Mouse (Mus musculus) neural tube, embryonic 15.5 days (tissue): ENCODE data around the gene Spin1. TPM values are rescaled to one million over a fixed set of nuclear protein-coding genes. Genes with fewer than 3 reads are reported as not detected.
"Not testable (repeated sequence)": the region's sequence is repeated elsewhere in the genome, so short reads cannot be mapped to it uniquely, and the experiment has no call there.

Experiments used
- ATAC-seq: fragments of 200-750 bp; cut with Nextera tagmentation; 2 replicates; pipeline ENCODE4 v1.8.0; 2017; ENCODE audit warnings: mild to moderate bottlenecking, moderate TSS enrichment, moderate library complexity; ENCODE audit not compliant: low FRiP score
- H3K27ac ChIP-seq: fragments of 300-500 bp; sonication (generic); replicated peaks from 2 replicates; pipeline ENCODE4 v1.5.1; 2015; ENCODE audit warnings: mild to moderate bottlenecking, inconsistent platforms
- H3K27me3 ChIP-seq: fragments of 300-500 bp; sonication (generic); replicated peaks from 2 replicates; pipeline ENCODE4 v1.6.1; 2015; ENCODE audit warnings: inconsistent platforms
- H3K36me3 ChIP-seq: fragments of 300-500 bp; sonication (generic); 2 replicates; pipeline ENCODE4 v1.6.1; 2015; ENCODE audit warnings: inconsistent platforms
- H3K4me1 ChIP-seq: fragments of 300-500 bp; sonication (generic); 2 replicates; pipeline ENCODE4 v1.6.1; 2015; ENCODE audit warnings: inconsistent platforms
- H3K4me2 ChIP-seq: fragments of 300-500 bp; sonication (generic); 2 replicates; pipeline ENCODE4 v1.6.1; 2015; ENCODE audit warnings: inconsistent platforms, mild to moderate bottlenecking, moderate library complexity
- H3K4me3 ChIP-seq: fragments of 300-500 bp; sonication (generic); replicated peaks from 2 replicates; pipeline ENCODE4 v1.5.1; 2015; ENCODE audit warnings: mild to moderate bottlenecking, inconsistent platforms
- H3K9ac ChIP-seq: fragments of 300-500 bp; sonication (generic); replicated peaks from 2 replicates; pipeline ENCODE4 v1.6.1; 2015; ENCODE audit warnings: mild to moderate bottlenecking, inconsistent platforms
- H3K9me3 ChIP-seq: fragments of 300-500 bp; sonication (generic); replicated peaks from 2 replicates; pipeline ENCODE4 v1.6.1; 2016; ENCODE audit warnings: inconsistent platforms
- WGBS: fragments of 180-500 bp; shearing (Covaris S2); methylation state at CpG from one replicate; pipeline ENCODE4 v1.1.7; 2015; ENCODE audit warnings: mixed read lengths; 5-methylcytosine and 5-hydroxymethylcytosine counted together
- polyA plus RNA-seq: library from polyadenylated mRNA; unstranded; fragments of >200 nt; fragmentation: Nextera tagmentation; extraction: Ambion mirVana; gene quantifications from 2 replicates; pipeline ENCODE4 v1.2.1, GENCODE M21; 2015

Gene Spin1
- polyA plus RNA-seq, 1 experiment from 2014 or later = 135 TPM

- Histone ChIP-seq H3K27me3 (no peaks in the 10 kb centered on the region), H3K9ac (peak overlapping the region; percentile 95), H3K4me2 (peak overlapping the region; percentile 82), H3K27ac (peak overlapping the region; percentile 97), H3K36me3 (no peaks in the 10 kb centered on the region), H3K4me3 (peak overlapping the region; percentile 86), H3K9me3 (no peaks in the 10 kb centered on the region), H3K4me1 (peaks cover 27% of the 10 kb centered on the region)
- peak; percentile 25 for ATAC-seq
- 2% methylated on average over 26 of the region's 26 CpGs for WGBS
Observed at GRCm38 (mm10) chr13:51099560-51100232, 984 bp upstream of the Spin1 start.

DNA sequence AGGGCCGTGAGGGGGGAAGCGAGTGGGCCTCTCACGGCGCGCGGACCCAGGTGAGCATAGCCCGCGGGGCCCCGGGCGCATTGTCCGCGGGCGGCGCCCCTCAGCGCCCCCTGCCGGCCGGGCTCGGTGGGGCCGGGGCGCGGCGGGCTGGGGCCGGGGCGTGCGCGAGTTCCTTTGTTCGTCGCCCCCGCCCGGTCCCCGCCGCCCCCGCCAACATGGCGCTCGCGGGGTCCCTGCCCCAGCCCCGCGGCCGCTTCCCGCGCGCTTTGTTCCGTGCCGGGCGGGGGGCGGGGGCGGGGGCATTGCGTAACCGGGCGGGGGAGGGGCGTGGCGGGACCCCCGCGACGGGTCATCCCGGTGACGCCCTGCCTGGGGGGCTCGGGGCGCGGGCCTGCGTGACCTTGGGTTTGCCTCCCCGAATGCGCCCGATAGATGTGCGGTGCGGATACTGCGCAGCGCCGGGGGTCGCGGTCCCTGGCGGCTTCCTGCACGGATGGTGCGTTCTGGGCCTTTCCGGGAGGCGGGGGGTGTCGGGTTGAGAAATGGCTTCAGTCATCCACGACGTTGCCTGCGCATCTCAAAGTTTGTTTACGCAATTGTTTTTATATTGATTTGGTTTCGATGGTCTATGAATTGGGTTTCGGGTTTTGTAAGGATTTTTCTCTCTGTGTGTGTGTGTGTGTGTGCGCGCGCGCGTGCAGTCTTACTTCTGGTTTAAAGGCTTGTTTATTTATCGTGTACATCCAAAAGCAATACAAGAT lies 516 bp downstream of the Spin1 start:
- peak overlapping the region; percentile 97 for H3K27ac ChIP-seq
- H3K9ac ChIP-seq = peak overlapping the region; percentile 95
- no peaks in the 10 kb centered on the region for H3K36me3 ChIP-seq
- H3K4me2 ChIP-seq = peak overlapping the region; percentile 82
- no peaks in the 10 kb centered on the region for H3K9me3 ChIP-seq
- peaks cover 27% of the 10 kb centered on the region for H3K4me1 ChIP-seq
- 2% methylated on average over 60 of the region's 89 CpGs for WGBS
- peak overlapping the region; percentile 86 for H3K4me3 ChIP-seq
- no peaks in the 10 kb centered on the region for H3K27me3 ChIP-seq
- ATAC-seq = peak; percentile 73

DNA sequence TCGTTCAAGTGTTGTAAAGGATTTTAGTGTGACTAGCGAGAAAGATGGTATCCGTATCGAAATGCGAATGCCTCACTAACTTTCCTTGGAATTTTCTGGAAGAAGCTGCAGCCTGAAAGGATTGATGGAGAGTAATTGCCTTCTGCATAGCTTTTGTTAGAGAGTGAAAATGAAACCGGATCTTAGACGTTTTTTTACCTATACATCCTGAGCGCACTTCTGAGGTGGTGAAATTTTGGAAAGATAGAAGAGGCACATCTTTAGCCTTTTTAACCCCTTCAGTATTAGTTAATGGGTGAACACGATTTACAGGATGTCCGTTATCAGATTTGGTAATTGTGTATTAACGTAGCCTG lies 1.1 kb downstream of the Spin1 start:
- Histone ChIP-seq H3K9ac (peak overlapping the region; percentile 95), H3K4me3 (peak overlapping the region; percentile 86), H3K27ac (peak overlapping the region; percentile 97), H3K4me1 (peaks cover 27% of the 10 kb centered on the region), H3K27me3 (no peaks in the 10 kb centered on the region), H3K9me3 (no peaks in the 10 kb centered on the region), H3K36me3 (no peaks in the 10 kb centered on the region), H3K4me2 (peak overlapping the region; percentile 82)
- 28% methylated on average over 11 of the region's 11 CpGs for WGBS
- no peak for ATAC-seq

DNA sequence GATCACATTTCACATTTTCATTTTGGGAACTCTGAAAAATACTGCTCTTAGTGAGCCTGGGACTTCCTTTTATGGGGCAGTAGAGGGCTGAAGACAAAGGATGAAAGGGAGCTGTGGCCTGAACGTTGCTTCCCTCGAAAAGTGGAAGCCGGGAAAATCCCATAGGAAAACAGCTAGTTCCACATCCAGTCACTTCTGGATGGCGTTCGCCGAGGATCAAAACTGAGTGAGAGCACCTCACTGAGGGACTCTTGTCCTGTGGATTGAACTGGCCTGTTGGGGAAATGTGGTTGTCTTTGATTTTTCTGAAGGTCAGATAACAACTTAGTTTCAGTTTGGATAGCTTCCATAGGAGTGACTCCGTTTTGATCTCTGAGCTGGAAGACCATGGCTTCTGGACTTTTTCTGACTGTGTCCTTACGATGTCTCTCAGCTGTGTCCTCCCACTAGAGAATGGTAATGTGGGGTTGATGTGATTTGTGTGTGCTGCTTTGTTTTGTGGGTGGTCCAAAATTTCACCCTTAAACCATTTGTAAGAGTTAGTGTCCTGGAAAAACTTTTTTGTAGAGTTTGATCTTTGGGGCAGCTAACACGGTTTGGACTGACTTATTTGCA lies 2.5 kb downstream of the Spin1 start:
- 79% methylated on average over 9 of the region's 9 CpGs for WGBS
- peak overlapping the region; percentile 82 for H3K4me2 ChIP-seq
- H3K4me1 ChIP-seq = peaks cover 26% of the 10 kb centered on the region
- no peak for ATAC-seq
- 0 out of 2 replicates have a peak overlapping the region, but pooled peaks have one; percentile 2 for H3K27ac ChIP-seq
- H3K9ac ChIP-seq = no peak overlapping the region
- no peaks in the 10 kb centered on the region for H3K9me3 ChIP-seq
- H3K27me3 ChIP-seq = no peaks in the 10 kb centered on the region
- H3K36me3 ChIP-seq = no peaks in the 10 kb centered on the region
- no peak overlapping the region for H3K4me3 ChIP-seq

- Histone ChIP-seq H3K4me1 (peaks cover 17% of the 10 kb centered on the region), H3K9ac (no peak overlapping the region), H3K4me3 (no peak overlapping the region), H3K4me2 (no peak overlapping the region), H3K27me3 (no peaks in the 10 kb centered on the region), H3K9me3 (no peaks in the 10 kb centered on the region), H3K27ac (no peak overlapping the region), H3K36me3 (no peaks in the 10 kb centered on the region)
- ATAC-seq = no peak
- 96% methylated on average over 9 of the region's 9 CpGs for WGBS
Observed at GRCm38 (mm10) chr13:51103861-51104650, 3.4 kb downstream of the Spin1 start.

DNA sequence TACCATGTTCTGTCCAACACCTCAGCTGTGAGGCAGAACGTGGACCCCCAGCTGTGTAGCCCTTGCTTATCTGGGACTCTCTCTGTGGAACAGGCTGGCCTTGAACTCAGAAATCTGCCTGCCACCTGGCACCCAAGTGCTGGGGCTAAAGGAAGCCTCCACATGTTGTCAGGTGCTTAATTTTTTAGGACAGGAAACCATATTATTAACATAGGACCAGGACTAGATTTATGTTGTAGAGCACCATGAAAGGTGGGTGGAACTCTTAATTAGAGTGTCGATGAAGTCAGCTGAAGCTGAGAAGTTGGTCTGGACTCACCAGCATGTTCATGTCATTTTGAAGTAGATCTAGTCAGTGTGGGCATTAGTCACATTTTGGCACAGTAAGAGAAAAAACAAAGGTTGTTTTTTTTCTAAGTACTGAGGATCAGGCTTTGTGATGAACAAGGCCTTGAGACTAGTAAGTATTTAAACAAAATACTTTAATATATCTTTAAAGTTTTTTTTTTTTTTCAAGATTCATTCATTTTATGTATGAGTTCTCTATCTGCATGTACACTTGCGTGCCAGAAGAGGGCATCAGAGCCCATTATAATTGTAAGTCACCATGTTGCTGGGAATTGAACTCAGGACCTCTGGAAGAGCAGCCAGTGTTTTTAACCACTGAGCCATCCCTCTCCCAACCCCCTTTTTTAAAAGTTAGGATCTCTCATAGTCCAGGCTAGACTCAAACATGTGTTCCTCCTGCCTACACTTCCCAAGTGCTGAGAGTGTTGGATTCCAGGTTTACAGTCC lies 5.4 kb downstream of the Spin1 start:
- Histone ChIP-seq H3K4me1 (peaks cover 16% of the 10 kb centered on the region), H3K9me3 (no peaks in the 10 kb centered on the region), H3K36me3 (no peaks in the 10 kb centered on the region), H3K9ac (no peak overlapping the region), H3K4me3 (no peak overlapping the region), H3K27ac (no peak overlapping the region), H3K27me3 (no peaks in the 10 kb centered on the region), H3K4me2 (no peak overlapping the region)
- ATAC-seq = no peak
- 98% methylated on average over 3 of the region's 3 CpGs for WGBS

GRCm38 (mm10) chr13:51106816-51107215 lies 6.1 kb downstream of the Spin1 start:
- H3K9me3 ChIP-seq = no peaks in the 10 kb centered on the region
- no peak overlapping the region for H3K4me3 ChIP-seq
- no peak for ATAC-seq
- H3K4me2 ChIP-seq = no peak overlapping the region
- no peaks in the 10 kb centered on the region for H3K36me3 ChIP-seq
- no peak overlapping the region for H3K9ac ChIP-seq
- H3K4me1 ChIP-seq = peaks cover 16% of the 10 kb centered on the region
- no peaks in the 10 kb centered on the region for H3K27me3 ChIP-seq
- no peak overlapping the region for H3K27ac ChIP-seq
- WGBS = 87% methylated on average over 4 of the region's 4 CpGs

DNA sequence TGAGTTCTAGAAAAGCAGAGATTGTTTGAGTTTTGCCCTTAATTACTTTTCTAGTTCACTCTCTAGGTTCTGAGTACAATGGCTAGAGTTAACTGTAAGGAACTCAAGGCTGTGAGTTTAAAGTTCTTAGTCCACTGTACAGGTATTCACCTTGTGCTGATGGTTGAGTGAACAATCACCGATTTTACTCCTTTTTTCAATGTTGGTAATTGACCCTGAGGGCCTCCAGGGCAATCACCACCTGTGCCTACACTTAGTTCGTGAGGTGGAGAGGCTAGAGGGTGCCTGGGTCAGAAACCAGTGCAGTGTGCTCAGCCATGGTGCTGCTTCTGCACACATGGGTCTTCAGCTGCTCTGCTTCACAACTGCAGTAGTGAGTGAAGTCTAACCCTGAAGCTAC lies 8.8 kb downstream of the Spin1 start:
- no peak overlapping the region for H3K27ac ChIP-seq
- no peak overlapping the region for H3K4me3 ChIP-seq
- H3K36me3 ChIP-seq = peaks cover 5% of the 10 kb centered on the region; the same call in 1 of the 2 replicates
- WGBS = 95% methylated on average over 2 of the region's 2 CpGs
- H3K4me2 ChIP-seq = no peak overlapping the region
- no peak for ATAC-seq
- H3K4me1 ChIP-seq = no peaks in the 10 kb centered on the region
- no peak overlapping the region for H3K9ac ChIP-seq
- H3K27me3 ChIP-seq = no peaks in the 10 kb centered on the region
- H3K9me3 ChIP-seq = no peaks in the 10 kb centered on the region; the same call in 1 of the 2 replicates

- 85% methylated on average over 4 of the region's 4 CpGs for WGBS
Observed at GRCm38 (mm10) chr13:51114398-51114797, 13.7 kb downstream of the Spin1 start.

DNA sequence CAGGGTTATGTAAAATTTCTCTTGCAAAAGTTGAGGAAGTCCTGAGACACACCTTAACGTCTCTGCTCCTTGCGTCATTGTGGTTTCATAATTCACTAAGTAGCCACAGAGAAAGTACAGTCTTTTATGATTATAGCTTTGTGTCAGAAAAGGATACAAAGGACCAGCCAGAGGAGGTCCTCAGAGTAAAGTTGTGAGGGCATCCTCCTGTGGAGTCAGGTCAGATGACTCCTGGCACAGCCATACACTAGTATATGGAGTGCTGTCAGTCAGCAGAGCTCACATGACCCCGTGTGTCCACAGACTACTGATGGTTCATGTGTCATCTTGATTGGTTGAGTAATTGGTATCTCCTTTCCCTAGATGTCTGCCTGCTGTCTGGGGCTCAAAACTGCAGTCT lies 15.1 kb downstream of the Spin1 start:
- Histone ChIP-seq H3K9me3 (no peaks in the 10 kb centered on the region; the same call in 1 of the 2 replicates), H3K4me3 (no peak overlapping the region), H3K27ac (no peak overlapping the region), H3K4me2 (no peak overlapping the region), H3K36me3 (peaks cover 5% of the 10 kb centered on the region; the same call in 1 of the 2 replicates), H3K27me3 (no peaks in the 10 kb centered on the region), H3K4me1 (peaks cover 31% of the 10 kb centered on the region), H3K9ac (no peak overlapping the region)
- WGBS = 84% methylated on average over 3 of the region's 3 CpGs
- ATAC-seq = 0 out of 2 replicates have a peak, but pooled peaks have one; percentile 15

More at GRCm38 (mm10) chr13:51114398-51114797, 13.7 kb downstream of the Spin1 start:
- ATAC-seq, H3K27ac ChIP-seq, H3K4me3 ChIP-seq, H3K36me3 ChIP-seq, H3K9ac ChIP-seq, H3K4me2 ChIP-seq, H3K27me3 ChIP-seq, H3K9me3 ChIP-seq: not testable (repeated sequence)
- H3K4me1 ChIP-seq = peaks cover 19% of the 10 kb centered on the region
